Mouse (Mus musculus) midbrain, embryonic 12.5 days (tissue): ENCODE data around the gene Thoc3. TPM values are rescaled to one million over a fixed set of nuclear protein-coding genes. Genes with fewer than 3 reads are reported as not detected.
A peak's percentile ranks its signal among the peaks of the same experiment; 100 is the strongest.

Experiments
- ATAC-seq: fragments of 200-750 bp; cut with Nextera tagmentation; 2 replicates; pipeline ENCODE4 v1.8.0; 2017; ENCODE audit warnings: low read depth, moderate TSS enrichment, moderate library complexity; ENCODE audit not compliant: low FRiP score
- H3K27ac ChIP-seq: fragments of 300-500 bp; sonication (generic); replicated peaks from 2 replicates; pipeline ENCODE4 v1.5.1; 2016; ENCODE audit warnings: mild to moderate bottlenecking
- H3K27me3 ChIP-seq: fragments of 300-500 bp; sonication (generic); 2 replicates; pipeline ENCODE4 v1.6.1; 2016; ENCODE audit warnings: mild to moderate bottlenecking
- H3K36me3 ChIP-seq: fragments of 300-500 bp; sonication (generic); 2 replicates; pipeline ENCODE4 v1.6.1; 2016
- H3K4me1 ChIP-seq: fragments of 300-500 bp; sonication (generic); 2 replicates; pipeline ENCODE4 v1.6.1; 2016
- H3K4me2 ChIP-seq: fragments of 300-500 bp; sonication (generic); replicated peaks from 2 replicates; pipeline ENCODE4 v1.6.1; 2016; ENCODE audit warnings: mild to moderate bottlenecking, moderate library complexity
- H3K4me3 ChIP-seq: fragments of 300-500 bp; sonication (generic); 2 replicates; pipeline ENCODE4 v1.5.1; 2016; ENCODE audit warnings: mild to moderate bottlenecking
- H3K9ac ChIP-seq: fragments of 300-500 bp; sonication (generic); replicated peaks from 2 replicates; pipeline ENCODE4 v1.6.1; 2016; ENCODE audit warnings: mild to moderate bottlenecking, moderate library complexity
- H3K9me3 ChIP-seq: fragments of 300-500 bp; sonication (generic); 2 replicates; pipeline ENCODE4 v1.6.1; 2016; ENCODE audit warnings: mild to moderate bottlenecking
- WGBS: fragments of 180-500 bp; shearing (Covaris S2); methylation state at CpG from one replicate; pipeline ENCODE4 v1.1.7; 2016; 5-methylcytosine and 5-hydroxymethylcytosine counted together
- polyA plus RNA-seq: library from polyadenylated mRNA; unstranded; fragments of >200 nt; fragmentation: Nextera tagmentation; extraction: Ambion mirVana; gene quantifications from 2 replicates; pipeline ENCODE4 v1.2.1, GENCODE M21; 2016

The Thoc3 gene
- polyA plus RNA-seq, 1 experiment from 2014 or later: 147 TPM

- Histone ChIP-seq H3K27ac (no peak overlapping the region), H3K27me3 (0 out of 2 replicates have a peak, but pooled peaks cover 6% of the 10 kb centered on the region), H3K4me1 (no peaks in the 10 kb centered on the region), H3K9me3 (no peaks in the 10 kb centered on the region), H3K4me2 (no peak overlapping the region), H3K4me3 (no peak overlapping the region), H3K9ac (no peak overlapping the region), H3K36me3 (no peaks in the 10 kb centered on the region)
- whole genome bisulfite sequencing: 67% methylated on average over 3 of the region's 3 CpGs
- no peak for ATAC-seq
Observed at GRCm38 (mm10) chr13:54479286-54479685, 10.6 kb upstream of the Thoc3 start.

DNA sequence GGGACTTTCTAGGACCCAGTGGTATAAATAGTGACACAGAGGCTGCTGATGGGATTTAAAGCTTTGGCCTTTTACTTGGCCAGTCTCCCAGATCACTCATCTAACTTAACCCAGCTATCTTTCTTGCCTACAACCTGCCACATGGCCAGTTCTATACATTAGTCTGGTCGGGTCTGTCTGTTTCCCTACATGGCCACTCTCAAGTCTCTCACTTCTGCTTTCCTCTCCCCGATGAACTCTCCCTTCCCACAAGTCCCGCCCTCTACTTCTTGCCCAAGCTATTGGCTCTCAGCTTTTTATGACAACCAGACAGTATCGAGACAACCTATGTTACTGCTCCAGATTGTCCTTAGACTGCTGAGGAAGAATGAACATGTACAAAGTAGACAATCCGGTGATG, 7.1 kb upstream of the Thoc3 start:
- no peak overlapping the region for H3K4me2 ChIP-seq
- 83% methylated on average over 5 of the region's 5 CpGs for WGBS
- H3K9ac ChIP-seq: no peak overlapping the region
- no peak overlapping the region for H3K4me3 ChIP-seq
- H3K27ac ChIP-seq: no peak overlapping the region
- H3K36me3 ChIP-seq: no peaks in the 10 kb centered on the region
- H3K27me3 ChIP-seq: peaks cover 6% of the 10 kb centered on the region; the same call in 1 of the 2 replicates
- H3K9me3 ChIP-seq: no peaks in the 10 kb centered on the region
- ATAC-seq: no peak
- H3K4me1 ChIP-seq: no peaks in the 10 kb centered on the region

DNA sequence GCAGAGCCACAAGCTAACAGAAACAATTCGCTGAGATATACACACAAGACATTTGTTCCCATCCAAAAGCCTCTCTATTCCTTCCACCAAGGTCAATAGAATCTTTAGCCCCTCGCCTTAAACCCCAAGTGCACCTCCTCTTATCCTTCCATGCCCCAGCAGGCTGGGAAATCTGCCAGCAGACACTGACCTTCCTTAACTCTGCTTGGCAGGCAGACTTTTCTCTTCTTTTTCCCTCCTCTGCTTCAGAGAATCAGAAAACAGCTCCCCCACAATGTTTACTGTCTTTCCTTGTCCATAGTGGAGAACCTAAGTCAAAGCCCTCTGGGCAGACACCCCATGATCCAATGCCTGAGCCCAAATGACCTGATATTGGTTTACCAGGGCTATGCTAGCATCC, 6.3 kb upstream of the Thoc3 start:
- Histone ChIP-seq H3K9ac (no peak overlapping the region), H3K4me3 (no peak overlapping the region), H3K4me1 (no peaks in the 10 kb centered on the region), H3K9me3 (no peaks in the 10 kb centered on the region), H3K4me2 (no peak overlapping the region), H3K27me3 (peaks cover 4% of the 10 kb centered on the region; the same call in 1 of the 2 replicates), H3K36me3 (no peaks in the 10 kb centered on the region), H3K27ac (no peak overlapping the region)
- no peak for ATAC-seq
- WGBS: 67% methylated on average over 2 of the region's 2 CpGs

- Histone ChIP-seq H3K9ac (no peak overlapping the region), H3K4me1 (peaks cover 10% of the 10 kb centered on the region), H3K4me2 (no peak overlapping the region), H3K9me3 (no peaks in the 10 kb centered on the region), H3K27me3 (no peaks in the 10 kb centered on the region; the same call in 1 of the 2 replicates), H3K27ac (no peak overlapping the region), H3K36me3 (peaks cover 6% of the 10 kb centered on the region), H3K4me3 (no peak overlapping the region)
- ATAC-seq: no peak
- 79% methylated on average over 4 of the region's 4 CpGs for WGBS
Observed at GRCm38 (mm10) chr13:54471967-54472366, 3.3 kb upstream of the Thoc3 start.

GRCm38 (mm10) chr13:54469012-54469354, 334 bp upstream of the Thoc3 start:
- WGBS: 16% methylated on average over 4 of the region's 4 CpGs
- Histone ChIP-seq H3K27ac (no peak overlapping the region; the same call in 1 of the 2 replicates), H3K4me1 (peaks cover 10% of the 10 kb centered on the region), H3K9me3 (0 out of 2 replicates have a peak, but pooled peaks cover 8% of the 10 kb centered on the region), H3K9ac (0 out of 2 replicates have a peak overlapping the region, but pooled peaks have one; percentile 40), H3K27me3 (no peaks in the 10 kb centered on the region; the same call in 1 of the 2 replicates), H3K36me3 (peaks cover 36% of the 10 kb centered on the region), H3K4me2 (peak overlapping the region; percentile 90), H3K4me3 (peak overlapping the region; percentile 92)
- peak; percentile 84 for ATAC-seq

GRCm38 (mm10) chr13:54459282-54459681, 9.4 kb downstream of the Thoc3 start:
- Histone ChIP-seq H3K27me3 (no peaks in the 10 kb centered on the region), H3K36me3 (peaks cover 96% of the 10 kb centered on the region), H3K4me2 (no peak overlapping the region), H3K9me3 (0 out of 2 replicates have a peak, but pooled peaks cover 5% of the 10 kb centered on the region), H3K4me1 (no peaks in the 10 kb centered on the region), H3K9ac (no peak overlapping the region), H3K27ac (no peak overlapping the region), H3K4me3 (no peak overlapping the region)
- ATAC-seq: no peak
- 96% methylated on average over 4 of the region's 4 CpGs for WGBS

DNA sequence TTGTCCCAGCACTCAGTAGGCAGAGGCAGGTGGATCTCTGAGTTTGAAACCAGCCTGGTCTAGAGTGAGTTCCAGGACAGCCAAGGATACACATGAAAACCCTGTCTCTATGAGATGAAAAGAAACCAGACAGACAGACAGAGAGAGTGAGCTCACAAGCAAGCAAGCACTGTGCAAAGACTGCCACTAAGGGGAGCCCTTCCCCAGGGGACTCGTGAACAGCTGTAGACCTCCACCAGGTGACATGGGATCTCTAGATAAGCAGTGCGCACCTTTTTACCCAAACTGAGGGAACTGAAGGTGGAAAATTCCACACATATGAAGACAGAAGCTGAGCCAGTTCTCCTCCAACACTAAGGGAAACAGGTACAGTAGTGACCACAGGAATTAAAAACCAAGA, 11.6 kb downstream of the Thoc3 start:
- no peak for ATAC-seq
- no peaks in the 10 kb centered on the region for H3K27me3 ChIP-seq
- no peak overlapping the region for H3K27ac ChIP-seq
- 84% methylated on average over 2 of the region's 2 CpGs for WGBS
- H3K4me2 ChIP-seq: no peak overlapping the region
- no peak overlapping the region for H3K4me3 ChIP-seq
- no peaks in the 10 kb centered on the region for H3K9me3 ChIP-seq
- H3K4me1 ChIP-seq: no peaks in the 10 kb centered on the region
- H3K36me3 ChIP-seq: peaks cover 80% of the 10 kb centered on the region
- no peak overlapping the region for H3K9ac ChIP-seq

DNA sequence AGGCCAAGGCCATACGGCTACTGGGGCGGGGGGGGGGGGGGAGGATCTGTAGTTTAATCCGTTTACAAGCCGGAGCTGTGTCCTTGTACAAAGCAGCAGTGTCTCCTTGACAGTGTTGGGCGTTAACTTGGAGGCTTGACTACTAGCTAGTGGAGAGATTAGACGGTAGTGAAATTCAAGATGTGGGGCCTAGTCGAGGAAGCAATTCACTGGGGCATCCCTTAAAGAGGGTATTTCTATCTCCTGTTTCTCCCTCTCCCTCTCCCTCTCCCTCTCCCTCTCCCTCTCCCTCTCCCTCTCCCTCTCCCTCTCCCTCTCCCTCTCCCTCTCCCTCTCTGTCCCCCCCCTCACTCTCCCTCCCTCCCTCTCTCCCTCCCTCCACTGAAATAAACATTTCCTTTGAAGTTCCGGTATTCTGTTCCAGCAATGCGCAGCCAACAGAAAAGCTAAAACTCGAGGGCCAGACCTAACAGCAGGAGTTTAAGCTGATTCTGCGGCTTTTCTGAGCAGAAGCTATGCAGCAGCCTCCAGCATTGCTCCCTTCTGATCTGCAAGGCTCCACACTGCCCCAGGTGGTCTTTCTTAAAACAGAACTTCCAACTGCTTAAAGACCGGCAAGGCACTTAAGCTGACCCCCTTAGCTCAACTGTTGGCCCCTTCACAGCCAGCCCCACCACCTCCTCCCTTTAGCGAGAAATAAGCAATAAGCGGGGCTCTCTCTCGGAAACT, 21.0 kb downstream of the Thoc3 start:
- no peak overlapping the region for H3K4me3 ChIP-seq
- H3K9me3 ChIP-seq: no peaks in the 10 kb centered on the region
- no peaks in the 10 kb centered on the region for H3K36me3 ChIP-seq
- H3K4me1 ChIP-seq: peaks cover 19% of the 10 kb centered on the region
- WGBS: 2% methylated on average over 15 of the region's 15 CpGs
- no peak overlapping the region for H3K27ac ChIP-seq
- H3K9ac ChIP-seq: no peak overlapping the region
- 0 out of 2 replicates have a peak, but pooled peaks have one; percentile 16 for ATAC-seq
- peak overlapping the region; percentile 34 for H3K4me2 ChIP-seq
- H3K27me3 ChIP-seq: peaks cover 20% of the 10 kb centered on the region

DNA sequence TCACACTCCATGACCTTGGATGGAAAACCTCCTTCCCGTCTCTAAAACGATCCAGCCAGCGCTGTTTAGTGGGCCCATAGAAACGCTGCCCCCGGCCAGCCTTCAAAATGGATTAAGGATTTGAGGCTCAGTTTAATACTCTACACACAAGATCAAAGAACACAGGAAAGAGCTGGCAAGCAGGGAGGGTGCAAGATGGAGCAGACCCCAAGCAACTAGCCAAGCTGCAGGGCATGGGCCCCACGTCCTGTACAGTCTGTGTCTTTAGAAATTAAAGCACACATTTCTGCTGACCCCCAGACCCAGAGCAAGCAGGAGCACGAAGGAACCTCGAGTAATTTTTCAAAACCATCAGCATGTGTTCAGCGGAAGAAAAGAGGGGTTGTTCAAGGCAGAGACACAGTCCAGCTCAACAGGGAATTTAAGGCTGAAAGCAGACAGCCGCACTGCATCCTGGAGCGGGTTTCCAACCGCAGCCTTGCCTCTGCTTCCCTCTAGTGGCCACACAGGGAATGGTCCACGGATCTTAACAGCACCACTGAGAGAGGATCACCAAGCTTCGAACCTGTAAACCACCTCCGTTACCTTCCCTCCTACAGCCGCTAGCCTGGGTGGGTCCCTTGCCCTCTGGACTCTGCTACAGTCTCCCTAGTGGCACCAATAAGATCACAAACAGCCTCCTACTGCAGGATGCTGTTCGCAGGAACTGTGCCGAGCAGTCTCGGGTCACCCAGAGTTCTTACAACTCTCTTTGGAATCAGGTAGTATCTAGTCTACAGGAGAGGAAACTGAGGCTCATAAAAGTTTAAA, 21.8 kb downstream of the Thoc3 start:
- H3K4me3 ChIP-seq: no peak overlapping the region
- peak; percentile 75 for ATAC-seq
- WGBS: 12% methylated on average over 19 of the region's 19 CpGs
- H3K9me3 ChIP-seq: no peaks in the 10 kb centered on the region
- H3K27me3 ChIP-seq: peaks cover 20% of the 10 kb centered on the region
- H3K36me3 ChIP-seq: no peaks in the 10 kb centered on the region
- no peak overlapping the region; the same call in 1 of the 2 replicates for H3K9ac ChIP-seq
- H3K4me2 ChIP-seq: peak overlapping the region; percentile 34
- H3K27ac ChIP-seq: peak overlapping the region; percentile 49
- peaks cover 19% of the 10 kb centered on the region for H3K4me1 ChIP-seq

DNA sequence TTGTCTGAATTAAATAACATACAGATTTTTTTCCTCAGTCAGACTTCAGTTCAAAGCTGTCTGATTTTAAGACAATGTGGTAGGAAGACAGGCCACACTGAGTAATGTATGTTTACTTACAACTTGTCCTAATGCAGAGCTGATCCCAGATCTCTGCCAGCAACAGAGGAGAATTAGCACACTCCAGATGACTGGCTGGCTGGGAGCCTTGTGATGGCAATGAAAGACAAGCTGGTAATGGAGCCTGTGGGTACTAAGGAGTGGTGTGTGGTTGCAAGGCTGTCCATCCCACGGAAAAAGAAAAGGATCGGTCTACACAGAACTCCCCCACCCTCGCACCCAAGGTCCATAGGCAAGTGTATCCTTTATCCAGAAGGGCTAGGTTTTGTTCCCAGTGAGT, 25.0 kb downstream of the Thoc3 start:
- H3K4me3 ChIP-seq: no peak overlapping the region
- peaks cover 19% of the 10 kb centered on the region for H3K4me1 ChIP-seq
- H3K9ac ChIP-seq: no peak overlapping the region
- no peaks in the 10 kb centered on the region for H3K9me3 ChIP-seq
- no peak overlapping the region for H3K4me2 ChIP-seq
- WGBS: 88% methylated on average over 3 of the region's 3 CpGs
- H3K27me3 ChIP-seq: peaks cover 23% of the 10 kb centered on the region
- H3K36me3 ChIP-seq: no peaks in the 10 kb centered on the region
- no peak overlapping the region for H3K27ac ChIP-seq
- no peak for ATAC-seq

DNA sequence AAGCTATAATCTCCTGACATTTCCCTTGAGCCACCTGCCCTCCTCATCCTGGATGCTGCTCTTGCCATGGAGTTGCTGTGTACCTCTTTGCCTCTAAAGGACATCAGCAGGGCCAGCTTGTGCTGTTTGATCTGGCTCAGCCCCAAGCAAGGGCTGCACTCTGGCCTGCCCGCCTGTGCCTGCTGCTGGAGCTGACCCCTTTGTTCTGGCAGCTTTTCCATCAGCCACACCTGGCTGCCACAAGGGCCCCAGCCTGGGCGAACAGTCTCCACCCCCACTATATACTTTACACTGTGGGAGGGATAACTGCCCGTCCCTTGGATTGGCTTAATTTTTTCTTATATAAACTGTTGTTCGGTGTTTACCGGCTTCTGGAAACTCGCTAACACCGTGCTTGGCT, 28.7 kb downstream of the Thoc3 start:
- no peak for ATAC-seq

DNA sequence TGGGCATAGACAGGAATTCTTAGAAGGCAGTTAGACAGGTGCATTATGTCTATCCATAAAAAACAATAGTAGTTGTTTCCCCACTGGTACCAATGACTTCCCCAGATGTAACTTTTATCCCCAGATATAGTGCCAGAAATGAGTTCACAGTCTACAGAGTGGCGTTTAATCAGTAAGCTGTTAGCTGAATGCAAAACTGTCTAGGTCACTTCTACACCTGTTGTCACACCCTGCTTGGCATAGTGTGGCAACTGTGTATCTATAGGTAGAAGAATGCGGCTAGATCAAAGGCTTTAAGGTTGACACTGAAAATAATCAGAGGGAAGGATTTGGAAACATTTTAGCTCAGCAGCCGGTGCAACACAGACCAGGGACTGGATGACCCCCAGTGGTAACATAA, 29.8 kb downstream of the Thoc3 start:
- Histone ChIP-seq H3K27me3 (peaks cover 11% of the 10 kb centered on the region; the same call in 1 of the 2 replicates), H3K4me3 (no peak overlapping the region), H3K9ac (no peak overlapping the region), H3K27ac (no peak overlapping the region), H3K9me3 (no peaks in the 10 kb centered on the region), H3K4me1 (no peaks in the 10 kb centered on the region), H3K36me3 (no peaks in the 10 kb centered on the region), H3K4me2 (no peak overlapping the region)
- WGBS: 79% methylated on average over 3 of the region's 3 CpGs
- ATAC-seq: no peak

More for the DNA sequence above, 28.7 kb downstream of the Thoc3 start:
- peaks cover 20% of the 10 kb centered on the region for H3K27me3 ChIP-seq
- no peaks in the 10 kb centered on the region for H3K9me3 ChIP-seq
- H3K36me3 ChIP-seq: no peaks in the 10 kb centered on the region
- 69% methylated on average over 7 of the region's 7 CpGs for WGBS
- no peaks in the 10 kb centered on the region for H3K4me1 ChIP-seq
- H3K4me3 ChIP-seq: no peak overlapping the region
- H3K27ac ChIP-seq: no peak overlapping the region
- H3K4me2 ChIP-seq: no peak overlapping the region
- no peak overlapping the region for H3K9ac ChIP-seq
